Mouse (Mus musculus) ES-Bruce4 (cell line): Measurements from ENCODE around the gene Cd2.

Source experiments
- CTCF ChIP-seq: IDR thresholded peaks from one replicate; pipeline ENCODE4 v1.8.1; 2011; ENCODE audit warnings: low read depth, low read length
- EP300 ChIP-seq: IDR thresholded peaks from 2 replicates; pipeline ENCODE4 v1.6.1; 2011; ENCODE audit warnings: low read depth, low read length; ENCODE audit not compliant: insufficient read depth

DNA sequence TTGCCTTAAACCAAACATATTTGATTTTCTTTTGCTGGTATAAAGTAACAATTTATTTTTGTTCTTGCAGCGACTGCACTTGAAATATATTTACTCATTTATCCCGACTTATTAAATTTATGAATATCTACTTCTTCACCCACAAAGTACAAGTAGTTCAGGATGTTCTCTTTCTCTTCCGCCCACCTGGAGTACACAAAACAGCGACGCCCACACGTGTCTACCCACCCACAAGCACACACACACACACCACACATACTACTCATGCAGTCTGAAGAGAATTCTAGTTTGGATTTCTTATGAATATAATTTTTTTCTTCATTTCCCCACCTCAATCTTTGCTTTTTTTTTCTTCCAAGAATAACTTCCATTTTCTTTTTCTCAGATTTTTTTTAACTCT is 37.9 kb downstream of the Cd2 start:
- TF ChIP-seq CTCF = no peak
- TF ChIP-seq EP300 = no peak
